Comparison of ENCODE assay signal across 14 mouse cellular contexts in the genomic region with DNA sequence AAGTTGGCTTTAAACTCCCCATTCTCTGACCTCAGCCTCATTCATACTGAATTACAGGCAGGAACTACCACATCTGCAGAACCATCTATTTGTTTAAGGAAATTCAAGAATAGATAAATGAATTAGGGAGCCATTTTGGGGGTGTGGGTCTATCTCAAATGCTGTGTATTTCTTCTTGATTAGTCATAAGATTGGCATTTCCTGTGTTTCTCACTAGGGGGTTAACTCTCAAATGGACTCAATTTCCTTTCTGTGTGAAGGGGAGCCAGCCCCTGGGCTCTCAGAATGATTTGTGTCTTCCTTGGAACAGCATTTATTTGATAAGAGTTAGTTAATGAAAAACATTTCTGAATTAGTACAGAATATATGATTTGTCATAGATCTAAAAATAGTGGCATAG.
"Had no signal": no experiment of that assay in that cellular context is flagged by ENCODE, and none has a peak within 500 bp of the region (broad histone marks: within the 10 kb centered on the region; RNA-seq: fewer than 3 reads in every experiment).

No protein-coding gene starts in this region.

- H3K4me3 ChIP-seq: limb, embryonic 12.5 days; myocyte; neural tube, embryonic 15.5 days had no signal

- H3K9me3 ChIP-seq: limb, embryonic 12.5 days; neural tube, embryonic 15.5 days had no signal

- H3K4me1 ChIP-seq: limb, embryonic 12.5 days; neural tube, embryonic 15.5 days had no signal

- DNase-seq: kidney, adult 11 months; kidney, postnatal 25 days; layer of hippocampus, postnatal 36 days; lung, adult 2 months; lung, postnatal 14 days; midbrain, embryonic 14.5 days; right cerebral cortex, adult 18-20 months; right cerebral cortex, postnatal 25 days; thymus, postnatal 14 days had no signal

- H3K36me3 ChIP-seq: limb, embryonic 12.5 days; neural tube, embryonic 15.5 days had no signal

- H3K27ac ChIP-seq: limb, embryonic 12.5 days; liver, embryonic 14.5 days; neural tube, embryonic 15.5 days; stomach, postnatal 0 days had no signal

- H3K27me3 ChIP-seq: limb, embryonic 12.5 days; neural tube, embryonic 15.5 days had no signal

- H3K4me2 ChIP-seq: limb, embryonic 12.5 days; neural tube, embryonic 15.5 days had no signal

- H3K9ac ChIP-seq: limb, embryonic 12.5 days; liver, embryonic 14.5 days; neural tube, embryonic 15.5 days had no signal
